Mouse (Mus musculus): Measurements from ENCODE around the gene Gm49361. TPM values are rescaled to one million over a fixed set of nuclear protein-coding genes. Genes with fewer than 3 reads are reported as not detected.

Gene Gm49361
- total and polyA plus RNA-seq, 3 experiments = not detected

- Histone ChIP-seq H3K27me3 (ENCODE audit: insufficient read depth, low read length) (peaks cover 11% of the 10 kb centered on the region), H3K9me3 (replicated peaks) (no peaks in the 10 kb centered on the region), H3K4me3 (ENCODE audit: low read depth, low read length) (no peak overlapping the region), H3K36me3 (replicated peaks) (no peaks in the 10 kb centered on the region), H3K4me1 (ENCODE audit: insufficient read depth, low read depth, low read length) (no peaks in the 10 kb centered on the region)
- ATAC-seq (ENCODE audit: extremely low read depth, insufficient number of reproducible peaks, low FRiP score, poor library complexity, severe bottlenecking) (no peak), DNase-seq (ENCODE audit: low spot score) (no peak)
- TF ChIP-seq CTCF (IDR thresholded peaks at IDR 0.05; ENCODE audit: low read depth, low read length) = peak; percentile 79
- TF ChIP-seq POLR2AphosphoS5 (IDR thresholded peaks at IDR 0.05; ENCODE audit: insufficient replicate concordance, low read depth, low read length) = no peak
- no peak for TF ChIP-seq GATA1 (IDR thresholded peaks at IDR 0.05; ENCODE audit: borderline replicate concordance, low read length)
Measured at GRCm38 (mm10) chr14:57726172-57726571, 19.7 kb downstream of the Gm49361 start.

GRCm38 (mm10) chr14:57724473-57724872 lies 21.4 kb downstream of the Gm49361 start:
- ATAC-seq (ENCODE audit: extremely low read depth, insufficient number of reproducible peaks, low FRiP score, poor library complexity, severe bottlenecking) (no peak), DNase-seq (ENCODE audit: low spot score) (no peak)
- no peaks in the 10 kb centered on the region for H3K9me3 ChIP-seq (replicated peaks)
- no peaks in the 10 kb centered on the region for H3K4me1 ChIP-seq (ENCODE audit: insufficient read depth, low read depth, low read length)
- no peak overlapping the region for H3K4me3 ChIP-seq (ENCODE audit: low read depth, low read length)
- H3K36me3 ChIP-seq (replicated peaks) = no peaks in the 10 kb centered on the region
- TF ChIP-seq TAL1 (conservative IDR thresholded peaks at IDR 0.05; ENCODE audit: low read depth, low read length) (no peak), GATA2 (IDR thresholded peaks at IDR 0.05; ENCODE audit: borderline replicate concordance, low read depth, low read length) (no peak), CTCF (IDR thresholded peaks at IDR 0.05; ENCODE audit: low read depth, low read length) (no peak), GATA1 (IDR thresholded peaks at IDR 0.05; ENCODE audit: borderline replicate concordance, low read length) (no peak), POLR2AphosphoS5 (IDR thresholded peaks at IDR 0.05; ENCODE audit: insufficient replicate concordance, low read depth, low read length) (no peak)
- H3K27me3 ChIP-seq (ENCODE audit: insufficient read depth, low read length) = peaks cover 13% of the 10 kb centered on the region

GRCm38 (mm10) chr14:57718245-57718644 lies 27.7 kb downstream of the Gm49361 start:
- TF ChIP-seq CTCF (IDR thresholded peaks at IDR 0.05; ENCODE audit: low read depth, low read length) (no peak), POLR2AphosphoS5 (IDR thresholded peaks at IDR 0.05; ENCODE audit: insufficient replicate concordance, low read depth, low read length) (no peak), TAL1 (conservative IDR thresholded peaks at IDR 0.05; ENCODE audit: low read depth, low read length) (no peak)
- ATAC-seq (ENCODE audit: extremely low read depth, insufficient number of reproducible peaks, low FRiP score, poor library complexity, severe bottlenecking) = no peak; the same call in 1 of the 2 replicates
- H3K4me3 ChIP-seq (ENCODE audit: low read depth, low read length) = no peak overlapping the region
- no peak for DNase-seq (ENCODE audit: low spot score)
- H3K4me1 ChIP-seq (ENCODE audit: insufficient read depth, low read depth, low read length) = peaks cover 5% of the 10 kb centered on the region; the same call in 1 of the 2 replicates
- H3K36me3 ChIP-seq (replicated peaks) = no peaks in the 10 kb centered on the region
- peaks cover 15% of the 10 kb centered on the region for H3K27me3 ChIP-seq (ENCODE audit: insufficient read depth, low read length)
- H3K9me3 ChIP-seq (replicated peaks) = no peaks in the 10 kb centered on the region

GRCm38 (mm10) chr14:57716601-57717245 lies 29.2 kb downstream of the Gm49361 start:
- ATAC-seq (ENCODE audit: extremely low read depth, insufficient number of reproducible peaks, low FRiP score, poor library complexity, severe bottlenecking) = no peak
- TF ChIP-seq TAL1 (conservative IDR thresholded peaks at IDR 0.05; ENCODE audit: low read depth, low read length) (no peak), POLR2AphosphoS5 (IDR thresholded peaks at IDR 0.05; ENCODE audit: insufficient replicate concordance, low read depth, low read length) (no peak), GATA1 (IDR thresholded peaks at IDR 0.05; ENCODE audit: borderline replicate concordance, low read length) (no peak)

GRCm38 (mm10) chr14:57712884-57713283 lies 33.0 kb downstream of the Gm49361 start:
- DNase-seq (ENCODE audit: low spot score) (no peak), ATAC-seq (ENCODE audit: extremely low read depth, insufficient number of reproducible peaks, low FRiP score, poor library complexity, severe bottlenecking) (no peak)

More at GRCm38 (mm10) chr14:57716601-57717245, 29.2 kb downstream of the Gm49361 start:
- no peaks in the 10 kb centered on the region for H3K9me3 ChIP-seq (replicated peaks)
- H3K27me3 ChIP-seq (ENCODE audit: insufficient read depth, low read length) = peaks cover 15% of the 10 kb centered on the region; the same call in 1 of the 2 replicates
- DNase-seq (ENCODE audit: low spot score) = no peak
- H3K4me3 ChIP-seq (ENCODE audit: low read depth, low read length) = no peak overlapping the region
- H3K36me3 ChIP-seq (replicated peaks) = no peaks in the 10 kb centered on the region
- H3K4me1 ChIP-seq (ENCODE audit: insufficient read depth, low read depth, low read length) = peaks cover 8% of the 10 kb centered on the region

GRCm38 (mm10) chr14:57711059-57711458 lies 34.8 kb downstream of the Gm49361 start:
- H3K27me3 ChIP-seq (ENCODE audit: insufficient read depth, low read length) = peaks cover 15% of the 10 kb centered on the region; the same call in 1 of the 2 replicates
- H3K4me3 ChIP-seq (ENCODE audit: low read depth, low read length) = no peak overlapping the region
- peaks cover 8% of the 10 kb centered on the region for H3K4me1 ChIP-seq (ENCODE audit: insufficient read depth, low read depth, low read length)
- TF ChIP-seq TAL1 (conservative IDR thresholded peaks at IDR 0.05; ENCODE audit: low read depth, low read length) = no peak
- no peak for TF ChIP-seq GATA2 (IDR thresholded peaks at IDR 0.05; ENCODE audit: borderline replicate concordance, low read depth, low read length)
- no peak for TF ChIP-seq POLR2AphosphoS5 (IDR thresholded peaks at IDR 0.05; ENCODE audit: insufficient replicate concordance, low read depth, low read length)
- no peak for TF ChIP-seq CTCF (IDR thresholded peaks at IDR 0.05; ENCODE audit: low read depth, low read length)
- TF ChIP-seq GATA1 (IDR thresholded peaks at IDR 0.05; ENCODE audit: borderline replicate concordance, low read length) = no peak
- H3K9me3 ChIP-seq (replicated peaks) = no peaks in the 10 kb centered on the region
- no peaks in the 10 kb centered on the region for H3K36me3 ChIP-seq (replicated peaks)
- DNase-seq (ENCODE audit: low spot score) = no peak
- ATAC-seq (ENCODE audit: extremely low read depth, insufficient number of reproducible peaks, low FRiP score, poor library complexity, severe bottlenecking) = no peak

More at GRCm38 (mm10) chr14:57712884-57713283, 33.0 kb downstream of the Gm49361 start:
- H3K36me3 ChIP-seq (replicated peaks) = no peaks in the 10 kb centered on the region
- H3K9me3 ChIP-seq (replicated peaks) = no peaks in the 10 kb centered on the region
- no peak overlapping the region for H3K4me3 ChIP-seq (ENCODE audit: low read depth, low read length)
- TF ChIP-seq CTCF (IDR thresholded peaks at IDR 0.05; ENCODE audit: low read depth, low read length) = no peak
- TF ChIP-seq POLR2AphosphoS5 (IDR thresholded peaks at IDR 0.05; ENCODE audit: insufficient replicate concordance, low read depth, low read length) = no peak
- TF ChIP-seq GATA2 (IDR thresholded peaks at IDR 0.05; ENCODE audit: borderline replicate concordance, low read depth, low read length) = no peak
- TF ChIP-seq TAL1 (conservative IDR thresholded peaks at IDR 0.05; ENCODE audit: low read depth, low read length) = no peak
- TF ChIP-seq GATA1 (IDR thresholded peaks at IDR 0.05; ENCODE audit: borderline replicate concordance, low read length) = no peak
- H3K27me3 ChIP-seq (ENCODE audit: insufficient read depth, low read length) = peaks cover 14% of the 10 kb centered on the region; the same call in 1 of the 2 replicates
- peaks cover 8% of the 10 kb centered on the region for H3K4me1 ChIP-seq (ENCODE audit: insufficient read depth, low read depth, low read length)

All from G1E (cell line).